Mouse (Mus musculus): Measurements from ENCODE around the gene Alyref. TPM values are rescaled to one million over a fixed set of nuclear protein-coding genes. Genes with fewer than 3 reads are reported as not detected.

Alyref gene
- 92.2 and 372 TPM in 2 replicates for polyA plus RNA-seq (2015; fragmentation: Nextera tagmentation; extraction: Ambion mirVana)

GRCm38 (mm10) chr11:120598283-120598989 lies at the start of gene Alyref, which contains the start of gene Anapc11:
Gene Alyref, minus strand, starts transcription at chr11:120598365.
Gene Anapc11, plus strand, starts transcription at chr11:120598421.
- H3K27ac ChIP-seq (ENCODE audit: low read length): peak within 1 kb of the TSS; percentile 84
- no peaks in the 10 kb centered on the region for H3K9me3 ChIP-seq (ENCODE audit: low read length)
- under 1% methylated on average over 85 of the region's 88 CpGs for WGBS
- H3K4me3 ChIP-seq (ENCODE audit: low read length): peak within 1 kb of the TSS; percentile 91
- H3K9ac ChIP-seq (replicated peaks; ENCODE audit: low read length): peak within 1 kb of the TSS; percentile 97
- peak within 1 kb of the TSS; percentile 92 for H3K4me2 ChIP-seq (replicated peaks; ENCODE audit: low read depth, low read length)
- H3K27me3 ChIP-seq (ENCODE audit: insufficient read depth, low read length): no peaks in the 10 kb centered on the region
- ATAC-seq (ENCODE audit: low FRiP score, low TSS enrichment): peak; percentile 98
- H3K36me3 ChIP-seq (ENCODE audit: insufficient read depth, low read length): peaks cover 50% of the 10 kb centered on the region
- H3K4me1 ChIP-seq (ENCODE audit: insufficient read depth, low read length): peaks cover 18% of the 10 kb centered on the region

- no peak overlapping the region for H3K4me3 ChIP-seq (ENCODE audit: low read length)
- no peak for ATAC-seq (ENCODE audit: low FRiP score, low TSS enrichment)
- H3K4me1 ChIP-seq (ENCODE audit: insufficient read depth, low read length): peaks cover 18% of the 10 kb centered on the region
- H3K9ac ChIP-seq (replicated peaks; ENCODE audit: low read length): peak overlapping the region; percentile 9
- no peaks in the 10 kb centered on the region for H3K36me3 ChIP-seq (ENCODE audit: insufficient read depth, low read length)
- no peaks in the 10 kb centered on the region for H3K9me3 ChIP-seq (ENCODE audit: low read length)
- 86% methylated on average over 35 of the region's 35 CpGs for WGBS
- H3K4me2 ChIP-seq (replicated peaks; ENCODE audit: low read depth, low read length): peak overlapping the region; percentile 54; the same call in 1 of the 2 replicates
- no peak overlapping the region for H3K27ac ChIP-seq (ENCODE audit: low read length)
- H3K27me3 ChIP-seq (ENCODE audit: insufficient read depth, low read length): no peaks in the 10 kb centered on the region
Observed at GRCm38 (mm10) chr11:120647047-120647830, 49.1 kb upstream of the Alyref start.

GRCm38 (mm10) chr11:120643601-120643987 lies 45.4 kb upstream of the Alyref start, which contains the start of gene Pycr1:
Gene Pycr1, minus strand, starts transcription at chr11:120643769.
- H3K27ac ChIP-seq (ENCODE audit: low read length): 0 out of 2 replicates have a peak within 1 kb of the TSS, but pooled peaks have one; percentile 25
- under 1% methylated on average over 15 of the region's 15 CpGs for WGBS
- H3K4me3 ChIP-seq (ENCODE audit: low read length): peak within 1 kb of the TSS; percentile 62
- H3K9me3 ChIP-seq (ENCODE audit: low read length): no peaks in the 10 kb centered on the region
- H3K27me3 ChIP-seq (ENCODE audit: insufficient read depth, low read length): no peaks in the 10 kb centered on the region
- peak within 1 kb of the TSS; percentile 74 for H3K9ac ChIP-seq (replicated peaks; ENCODE audit: low read length)
- ATAC-seq (ENCODE audit: low FRiP score, low TSS enrichment): peak; percentile 99
- no peaks in the 10 kb centered on the region for H3K36me3 ChIP-seq (ENCODE audit: insufficient read depth, low read length)
- H3K4me2 ChIP-seq (replicated peaks; ENCODE audit: low read depth, low read length): peak within 1 kb of the TSS; percentile 74
- H3K4me1 ChIP-seq (ENCODE audit: insufficient read depth, low read length): peaks cover 18% of the 10 kb centered on the region

GRCm38 (mm10) chr11:120642939-120643600 lies 44.9 kb upstream of the Alyref start:
- WGBS: under 1% methylated on average over 18 of the region's 18 CpGs
- H3K27ac ChIP-seq (ENCODE audit: low read length): 0 out of 2 replicates have a peak overlapping the region, but pooled peaks have one; percentile 25
- peak overlapping the region; percentile 62 for H3K4me3 ChIP-seq (ENCODE audit: low read length)
- H3K9me3 ChIP-seq (ENCODE audit: low read length): no peaks in the 10 kb centered on the region
- peak; percentile 51 for ATAC-seq (ENCODE audit: low FRiP score, low TSS enrichment)
- H3K4me1 ChIP-seq (ENCODE audit: insufficient read depth, low read length): peaks cover 16% of the 10 kb centered on the region
- H3K36me3 ChIP-seq (ENCODE audit: insufficient read depth, low read length): no peaks in the 10 kb centered on the region
- H3K27me3 ChIP-seq (ENCODE audit: insufficient read depth, low read length): no peaks in the 10 kb centered on the region
- peak overlapping the region; percentile 74 for H3K9ac ChIP-seq (replicated peaks; ENCODE audit: low read length)
- H3K4me2 ChIP-seq (replicated peaks; ENCODE audit: low read depth, low read length): peak overlapping the region; percentile 74

- no peak for ATAC-seq (ENCODE audit: low FRiP score, low TSS enrichment)
- H3K4me3 ChIP-seq (ENCODE audit: low read length): no peak overlapping the region
- H3K4me2 ChIP-seq (replicated peaks; ENCODE audit: low read depth, low read length): no peak overlapping the region
- H3K4me1 ChIP-seq (ENCODE audit: insufficient read depth, low read length): peaks cover 10% of the 10 kb centered on the region
- no peaks in the 10 kb centered on the region for H3K27me3 ChIP-seq (ENCODE audit: insufficient read depth, low read length)
- H3K27ac ChIP-seq (ENCODE audit: low read length): no peak overlapping the region
- no peaks in the 10 kb centered on the region for H3K9me3 ChIP-seq (ENCODE audit: low read length)
- WGBS: 72% methylated on average over 8 of the region's 8 CpGs
- no peaks in the 10 kb centered on the region for H3K36me3 ChIP-seq (ENCODE audit: insufficient read depth, low read length)
- H3K9ac ChIP-seq (replicated peaks; ENCODE audit: low read length): no peak overlapping the region
Observed at GRCm38 (mm10) chr11:120641869-120642268, 43.7 kb upstream of the Alyref start.

- ATAC-seq (ENCODE audit: low FRiP score, low TSS enrichment): no peak
- Histone ChIP-seq H3K4me3 (ENCODE audit: low read length) (no peak overlapping the region), H3K27ac (ENCODE audit: low read length) (no peak overlapping the region), H3K4me1 (ENCODE audit: insufficient read depth, low read length) (peaks cover 10% of the 10 kb centered on the region), H3K4me2 (replicated peaks; ENCODE audit: low read depth, low read length) (no peak overlapping the region), H3K9me3 (ENCODE audit: low read length) (no peaks in the 10 kb centered on the region), H3K27me3 (ENCODE audit: insufficient read depth, low read length) (no peaks in the 10 kb centered on the region), H3K9ac (replicated peaks; ENCODE audit: low read length) (no peak overlapping the region), H3K36me3 (ENCODE audit: insufficient read depth, low read length) (no peaks in the 10 kb centered on the region)
- WGBS: 51% methylated on average over 9 of the region's 9 CpGs
Observed at GRCm38 (mm10) chr11:120641255-120641654, 43.1 kb upstream of the Alyref start.

GRCm38 (mm10) chr11:120634810-120635209 lies 36.6 kb upstream of the Alyref start:
- 82% methylated on average over 5 of the region's 5 CpGs for WGBS
- ATAC-seq (ENCODE audit: low FRiP score, low TSS enrichment): no peak
- Histone ChIP-seq H3K4me2 (replicated peaks; ENCODE audit: low read depth, low read length) (no peak overlapping the region), H3K4me1 (ENCODE audit: insufficient read depth, low read length) (peaks cover 31% of the 10 kb centered on the region), H3K27ac (ENCODE audit: low read length) (no peak overlapping the region), H3K36me3 (ENCODE audit: insufficient read depth, low read length) (no peaks in the 10 kb centered on the region), H3K27me3 (ENCODE audit: insufficient read depth, low read length) (no peaks in the 10 kb centered on the region), H3K9me3 (ENCODE audit: low read length) (no peaks in the 10 kb centered on the region), H3K9ac (replicated peaks; ENCODE audit: low read length) (no peak overlapping the region), H3K4me3 (ENCODE audit: low read length) (no peak overlapping the region)

- Histone ChIP-seq H3K27me3 (ENCODE audit: insufficient read depth, low read length) (no peaks in the 10 kb centered on the region), H3K9me3 (ENCODE audit: low read length) (no peaks in the 10 kb centered on the region), H3K36me3 (ENCODE audit: insufficient read depth, low read length) (peaks cover 8% of the 10 kb centered on the region), H3K9ac (replicated peaks; ENCODE audit: low read length) (peak within 1 kb of the TSS; percentile 94), H3K27ac (ENCODE audit: low read length) (peak within 1 kb of the TSS; percentile 91), H3K4me1 (ENCODE audit: insufficient read depth, low read length) (peaks cover 39% of the 10 kb centered on the region), H3K4me2 (replicated peaks; ENCODE audit: low read depth, low read length) (peak within 1 kb of the TSS; percentile 84), H3K4me3 (ENCODE audit: low read length) (peak within 1 kb of the TSS; percentile 90)
- 10% methylated on average over 57 of the region's 58 CpGs for WGBS
- ATAC-seq (ENCODE audit: low FRiP score, low TSS enrichment): peak; percentile 89
Observed at GRCm38 (mm10) chr11:120633520-120634343, 35.6 kb upstream of the Alyref start, which contains the start of gene Mafg. Gene Mafg, minus strand, starts transcription at chr11:120633600.
